ENCODE assay signal across 8 mouse cellular contexts in genomic region chr9:29145901-29146300, GRCm38 (mm10).
A peak's percentile ranks its signal among the peaks of the same experiment; 100 is the strongest.
DNase-seq lines count a peak whose midpoint lies in the region; ATAC-seq and TF ChIP-seq lines count a peak whose summit lies in the region.
"Had no signal": no experiment of that assay in that cellular context is flagged by ENCODE, and none has a peak within 500 bp of the region (broad histone marks: within the 10 kb centered on the region; RNA-seq: fewer than 3 reads in every experiment).

No protein-coding gene starts in this region.

- H3K27me3 ChIP-seq in midbrain, embryonic 11.5 days (ENCODE audit: control insufficient read depth, insufficient read depth, low read length) = no peaks in the 10 kb centered on the region
- H3K27me3 ChIP-seq in midbrain, embryonic 13.5 days = no peaks in the 10 kb centered on the region
- H3K27me3 ChIP-seq in kidney, postnatal 0 days (ENCODE audit: insufficient read depth, low read length) = no peaks in the 10 kb centered on the region
- H3K27me3 ChIP-seq: neural tube, embryonic 13.5 days had no signal

- no peaks in the 10 kb centered on the region for H3K4me1 ChIP-seq in midbrain, embryonic 11.5 days (ENCODE audit: control insufficient read depth, insufficient read depth, low read length)
- peaks cover 10% of the 10 kb centered on the region for H3K4me1 ChIP-seq in midbrain, embryonic 13.5 days (replicated peaks)
- no peaks in the 10 kb centered on the region for H3K4me1 ChIP-seq in kidney, postnatal 0 days (replicated peaks; ENCODE audit: insufficient read depth, low read length)

- WGBS in midbrain, embryonic 11.5 days = 13% methylated on average over 4 of the region's 4 CpGs
- 15% methylated on average over 4 of the region's 4 CpGs for whole genome bisulfite sequencing in midbrain, embryonic 13.5 days
- 18% methylated on average over 4 of the region's 4 CpGs for WGBS in kidney, postnatal 0 days

- H3K27ac ChIP-seq in midbrain, embryonic 11.5 days (ENCODE audit: low read depth, low read length) = no peak overlapping the region
- H3K27ac ChIP-seq in midbrain, embryonic 13.5 days = no peak overlapping the region
- H3K27ac ChIP-seq in kidney, postnatal 0 days = no peak overlapping the region
- H3K27ac ChIP-seq: neural tube, embryonic 13.5 days had no signal

- peak; percentile 90 for DNase-seq in midbrain, embryonic 11.5 days (ENCODE audit: low spot score, missing footprints)
- DNase-seq in brain, adult 2 months (ENCODE audit: low read depth, low spot score) = peak; percentile 45
- DNase-seq in kidney, postnatal 0 days (ENCODE audit: low spot score) = peak; percentile 82
- DNase-seq in testis, postnatal 10 days (ENCODE audit: low spot score) = peak; percentile 52
- DNase-seq in cerebellum, adult 9-10 months = no peak
- DNase-seq in cerebellum, postnatal 14 days = no peak

- H3K4me2 ChIP-seq in midbrain, embryonic 11.5 days = no peak overlapping the region
- no peak overlapping the region for H3K4me2 ChIP-seq in midbrain, embryonic 13.5 days (replicated peaks)
- no peak overlapping the region for H3K4me2 ChIP-seq in kidney, postnatal 0 days (ENCODE audit: low read length)
- H3K4me2 ChIP-seq: neural tube, embryonic 13.5 days had no signal

- no peaks in the 10 kb centered on the region for H3K9me3 ChIP-seq in midbrain, embryonic 11.5 days (ENCODE audit: control insufficient read depth, low read length)
- no peaks in the 10 kb centered on the region for H3K9me3 ChIP-seq in midbrain, embryonic 13.5 days
- no peaks in the 10 kb centered on the region for H3K9me3 ChIP-seq in kidney, postnatal 0 days (replicated peaks; ENCODE audit: low read length)
- H3K9me3 ChIP-seq: neural tube, embryonic 13.5 days had no signal

- no peak overlapping the region for H3K4me3 ChIP-seq in midbrain, embryonic 11.5 days (ENCODE audit: low read depth, low read length)
- H3K4me3 ChIP-seq in midbrain, embryonic 13.5 days (replicated peaks) = no peak overlapping the region
- no peak overlapping the region for H3K4me3 ChIP-seq in kidney, postnatal 0 days (replicated peaks; ENCODE audit: low read depth, low read length)
- H3K4me3 ChIP-seq: neural tube, embryonic 13.5 days had no signal

- no peak for TF ChIP-seq CTCF in kidney, postnatal 0 days (IDR thresholded peaks at IDR 0.05; ENCODE audit: low read depth)

- no peaks in the 10 kb centered on the region for H3K36me3 ChIP-seq in midbrain, embryonic 11.5 days (ENCODE audit: control insufficient read depth, insufficient read depth, low read length)
- no peaks in the 10 kb centered on the region for H3K36me3 ChIP-seq in midbrain, embryonic 13.5 days
- H3K36me3 ChIP-seq in kidney, postnatal 0 days (ENCODE audit: insufficient read depth, low read length) = no peaks in the 10 kb centered on the region
- H3K36me3 ChIP-seq: neural tube, embryonic 13.5 days had no signal

- no peak for ATAC-seq in midbrain, embryonic 11.5 days (ENCODE audit: low FRiP score)
- ATAC-seq in midbrain, embryonic 13.5 days = no peak
- ATAC-seq in kidney, postnatal 0 days (replicated peaks; ENCODE audit: low FRiP score, low read depth) = no peak

- no peak overlapping the region for H3K9ac ChIP-seq in midbrain, embryonic 11.5 days (ENCODE audit: low read length)
- H3K9ac ChIP-seq in midbrain, embryonic 13.5 days (replicated peaks) = no peak overlapping the region
- no peak overlapping the region for H3K9ac ChIP-seq in kidney, postnatal 0 days (ENCODE audit: low read depth, low read length)
- H3K9ac ChIP-seq: neural tube, embryonic 13.5 days had no signal

Comparison
In these comparisons a context has a peak if more than half of its experiments do, and no peak if none do; other contexts are left out.
1. DNase-seq: peak in midbrain, embryonic 11.5 days (single experiment), brain, adult 2 months (single experiment), kidney, postnatal 0 days (single experiment) and testis, postnatal 10 days (single experiment); none in cerebellum, adult 9-10 months (single experiment) and cerebellum, postnatal 14 days (0 of 2).